Mouse (Mus musculus): ENCODE results near the gene Reg3b.
"Not testable (repeated sequence)": the region's sequence is repeated elsewhere in the genome, so short reads cannot be mapped to it uniquely, and the experiment has no call there.

Gene Reg3b

GRCm38 (mm10) chr6:78370357-78370756 lies at the start of gene Reg3b:
Gene Reg3b (plus strand): TSS chr6:78370657.
- DNase-seq, result no peak

DNA sequence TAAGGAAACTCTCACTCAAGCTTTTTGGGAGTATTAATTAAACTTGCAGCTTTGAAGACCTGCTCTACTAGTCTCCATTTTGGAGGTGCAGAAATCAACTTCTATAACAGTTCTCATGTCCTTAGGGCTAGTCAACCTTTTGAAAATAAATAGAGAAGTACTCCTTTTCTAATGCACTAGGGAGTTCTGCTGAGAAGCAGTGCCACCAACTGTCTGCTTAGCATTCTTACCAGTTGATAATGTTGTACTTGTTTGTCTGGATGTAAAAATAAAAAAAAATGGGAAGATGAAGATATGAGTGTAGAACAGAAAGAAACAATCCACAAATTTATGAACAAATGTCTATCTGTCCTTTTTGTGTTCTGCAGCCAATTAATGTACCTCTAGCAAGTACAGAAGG lies 42.7 kb upstream of the Reg3b start:
- DNase-seq, result no peak

DNA sequence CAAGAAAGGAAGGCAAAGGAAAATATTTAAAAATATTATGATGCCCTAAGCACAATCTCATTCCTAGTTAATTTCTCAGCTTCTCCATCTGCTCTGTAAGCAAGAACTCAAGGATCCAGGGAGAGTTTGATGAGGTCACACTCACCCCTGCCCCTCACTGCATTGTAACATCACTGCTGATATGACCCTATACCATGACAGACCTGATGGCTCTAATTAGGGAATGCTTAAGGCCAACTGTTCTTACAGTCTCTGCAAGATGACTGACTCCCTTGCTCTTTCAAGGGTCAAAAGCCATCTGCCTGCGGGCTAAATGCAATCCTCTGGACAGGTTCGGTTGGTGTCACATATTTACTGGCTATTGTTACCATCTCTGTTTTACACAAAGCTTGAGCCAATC lies 41.3 kb upstream of the Reg3b start:
- DNase-seq, result no peak

GRCm38 (mm10) chr6:78331919-78332569 lies 38.4 kb upstream of the Reg3b start:
- DNase-seq, result no peak

DNA sequence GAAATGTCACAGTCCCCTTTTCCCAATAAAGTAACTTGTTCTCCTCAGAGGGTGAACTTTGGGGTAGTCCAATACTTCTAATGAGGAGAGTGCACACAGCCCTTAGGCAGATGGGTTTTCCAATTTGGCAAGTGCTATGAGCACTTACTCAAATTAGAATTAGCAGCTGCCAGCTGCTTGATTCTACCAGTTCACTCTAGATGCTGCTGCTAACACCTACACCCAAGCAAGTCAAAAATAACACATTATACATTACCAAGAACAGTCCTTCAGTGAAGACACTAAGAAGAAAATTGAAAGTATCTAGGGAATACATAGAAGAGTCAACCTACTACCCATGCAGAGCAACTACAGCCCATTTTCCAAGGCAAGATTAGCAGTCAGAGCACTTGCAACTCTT lies 30.2 kb upstream of the Reg3b start:
- no peak for DNase-seq

GRCm38 (mm10) chr6:78341689-78342088 lies 28.8 kb upstream of the Reg3b start:
- DNase-seq, result no peak

DNA sequence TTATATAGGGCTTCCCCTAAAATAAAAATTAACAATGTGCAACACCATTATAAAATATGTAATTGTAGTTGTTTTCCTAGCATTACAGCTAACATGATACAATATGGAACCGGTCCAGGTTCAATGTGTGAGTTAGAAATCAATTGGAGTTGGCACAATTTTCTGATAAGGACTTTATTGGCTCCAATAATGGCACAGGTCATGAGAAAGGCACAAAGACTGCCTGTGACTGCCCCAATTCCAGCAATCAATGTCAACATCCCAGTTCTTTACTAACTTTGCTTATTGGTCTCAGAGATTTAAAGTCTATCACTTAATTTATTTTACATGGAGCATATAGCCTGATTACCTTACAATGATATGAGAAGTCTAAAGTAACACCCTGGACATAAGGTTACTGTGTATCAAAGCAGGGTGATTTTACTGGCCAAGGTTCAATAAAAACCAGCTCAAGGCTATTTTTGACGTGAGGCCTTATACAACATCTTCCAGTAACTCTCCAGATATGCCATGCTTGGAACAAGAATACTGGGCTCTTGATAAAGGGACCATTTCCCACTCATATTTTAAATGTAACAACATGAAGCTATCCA lies 8.4 kb upstream of the Reg3b start:
- no peak for DNase-seq

DNA sequence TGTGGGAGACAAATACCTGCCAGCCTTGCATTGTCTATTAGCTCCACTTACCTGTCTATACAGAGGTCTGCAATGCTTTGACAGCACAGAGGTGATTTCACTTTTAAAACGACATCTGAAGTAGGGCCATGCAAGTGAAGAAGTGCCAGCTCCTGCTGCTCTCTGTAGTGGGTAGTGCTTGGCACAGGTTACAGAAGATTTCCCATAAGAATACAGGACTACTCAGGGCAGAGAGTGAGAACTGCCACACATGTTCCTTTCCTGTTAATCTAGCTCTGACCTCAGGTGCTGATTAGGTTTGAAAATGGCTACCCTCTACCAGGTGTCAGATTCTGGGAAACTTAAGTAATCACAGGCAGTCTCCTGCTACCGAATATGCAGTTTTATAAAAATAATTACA lies 8.3 kb downstream of the Reg3b start, which contains the start of gene Reg3d:
Gene Reg3d (minus strand): TSS at position 101 of the 400 bp plus-strand sequence.
- DNase-seq, result no peak

- DNase-seq, result no peak
These were observed 10.0 kb downstream of the Reg3b start, which contains the start of gene Reg3a for GRCm38 (mm10) chr6:78380409-78380808. Gene Reg3a (plus strand): TSS chr6:78380709.

DNA sequence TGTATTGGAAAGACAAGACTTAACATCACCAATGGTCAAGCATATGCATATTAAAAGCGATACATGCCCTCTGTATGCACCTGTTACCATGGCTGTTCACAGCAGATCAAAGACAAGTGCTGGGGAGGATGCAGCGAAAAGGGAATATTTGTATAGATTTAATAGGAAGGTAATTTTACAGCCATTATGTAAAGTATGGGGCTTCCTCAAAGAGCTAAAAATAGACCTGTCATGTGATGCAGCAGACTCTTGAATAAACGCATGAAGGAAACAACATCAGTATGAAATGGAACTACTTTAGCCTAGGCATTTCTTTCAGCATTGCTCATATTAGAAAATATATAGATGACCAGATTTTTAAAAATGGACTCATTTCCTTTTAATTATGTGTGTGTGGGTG lies 15.2 kb downstream of the Reg3b start:
- DNase-seq, result no peak

- not testable (repeated sequence) for DNase-seq
These were observed 24.9 kb downstream of the Reg3b start, which contains the start of gene Reg2 for GRCm38 (mm10) chr6:78395323-78395722. Gene Reg2 (plus strand): TSS chr6:78395623.

- DNase-seq, result not testable (repeated sequence)
These were observed 52.0 kb downstream of the Reg3b start, which contains the start of gene Reg1 for GRCm38 (mm10) chr6:78422411-78422810. Gene Reg1 (plus strand): TSS chr6:78422711.

Measured in right cerebral cortex, postnatal 14 days (tissue).